Mouse (Mus musculus) neural tube, embryonic 14.5 days (tissue): ENCODE data around the gene Slc22a12. TPM values are rescaled to one million over a fixed set of nuclear protein-coding genes. Genes with fewer than 3 reads are reported as not detected.

ENCODE experiments used
- ATAC-seq: fragments of 200-750 bp; cut with Nextera tagmentation; 2 replicates; pipeline ENCODE4 v1.8.0; 2017; ENCODE audit warnings: low read depth, mild to moderate bottlenecking, moderate TSS enrichment, moderate library complexity
- H3K27ac ChIP-seq: fragments of 300-500 bp; sonication (generic); 2 replicates; pipeline ENCODE4 v1.5.1; 2014; ENCODE audit warnings: low read depth, mild to moderate bottlenecking, control low read depth, low read length, moderate library complexity, mixed read lengths
- H3K27me3 ChIP-seq: fragments of 300-500 bp; sonication (generic); 2 replicates; pipeline ENCODE4 v1.6.1; 2014; ENCODE audit warnings: low read length; ENCODE audit not compliant: control insufficient read depth, insufficient read depth
- H3K36me3 ChIP-seq: fragments of 300-500 bp; sonication (generic); 2 replicates; pipeline ENCODE4 v1.6.1; 2014; ENCODE audit warnings: low read length, mixed read lengths; ENCODE audit not compliant: control insufficient read depth, insufficient read depth
- H3K4me1 ChIP-seq: fragments of 300-500 bp; sonication (generic); 2 replicates; pipeline ENCODE4 v1.6.1; 2014; ENCODE audit warnings: low read length; ENCODE audit not compliant: control insufficient read depth, insufficient read depth
- H3K4me2 ChIP-seq: fragments of 300-500 bp; sonication (generic); 2 replicates; pipeline ENCODE4 v1.6.1; 2014; ENCODE audit warnings: mild to moderate bottlenecking, low read depth, low read length, control low read depth
- H3K4me3 ChIP-seq: fragments of 300-500 bp; sonication (generic); 2 replicates; pipeline ENCODE4 v1.5.1; 2014; ENCODE audit warnings: low read depth, low read length, control low read depth, mixed read lengths
- H3K9ac ChIP-seq: fragments of 300-500 bp; sonication (generic); replicated peaks from 2 replicates; pipeline ENCODE4 v1.6.1; 2014; ENCODE audit warnings: low read depth, mild to moderate bottlenecking, control low read depth, low read length, mixed read lengths
- H3K9me3 ChIP-seq: fragments of 300-500 bp; sonication (generic); 2 replicates; pipeline ENCODE4 v1.6.1; 2016; ENCODE audit warnings: low read length; ENCODE audit not compliant: control insufficient read depth
- WGBS: fragments of 180-500 bp; shearing (Covaris S2); extraction: QIAGEN DNeasy Blood & Tissue Kit; methylation state at CpG from one replicate; pipeline ENCODE4 v1.1.7; 2014; 5-methylcytosine and 5-hydroxymethylcytosine counted together
- polyA plus RNA-seq: library from polyadenylated mRNA; unstranded; fragments of >200 nt; fragmentation: Nextera tagmentation; extraction: Ambion mirVana; gene quantifications from 2 replicates; pipeline ENCODE4 v1.2.1, GENCODE M21; 2014

Gene Slc22a12
- polyA plus RNA-seq, 1 experiment from 2014 or later = 0.11 TPM

GRCm38 (mm10) chr19:6515448-6515847 lies 27.4 kb downstream of the Slc22a12 start:
- H3K27ac ChIP-seq = no peak overlapping the region
- H3K4me2 ChIP-seq = no peak overlapping the region
- no peaks in the 10 kb centered on the region for H3K9me3 ChIP-seq
- no peak overlapping the region for H3K9ac ChIP-seq
- ATAC-seq = no peak
- peaks cover 33% of the 10 kb centered on the region for H3K36me3 ChIP-seq
- WGBS = 65% methylated on average over 5 of the region's 5 CpGs
- no peaks in the 10 kb centered on the region for H3K27me3 ChIP-seq
- H3K4me3 ChIP-seq = no peak overlapping the region
- peaks cover 21% of the 10 kb centered on the region for H3K4me1 ChIP-seq

- H3K4me1 ChIP-seq = peaks cover 21% of the 10 kb centered on the region
- no peak overlapping the region for H3K27ac ChIP-seq
- ATAC-seq = no peak
- H3K4me3 ChIP-seq = no peak overlapping the region
- H3K9me3 ChIP-seq = no peaks in the 10 kb centered on the region
- no peak overlapping the region for H3K4me2 ChIP-seq
- no peak overlapping the region for H3K9ac ChIP-seq
- 62% methylated on average over 6 of the region's 6 CpGs for WGBS
- H3K36me3 ChIP-seq = peaks cover 28% of the 10 kb centered on the region
- no peaks in the 10 kb centered on the region for H3K27me3 ChIP-seq
Measured at GRCm38 (mm10) chr19:6514940-6515339, 27.9 kb downstream of the Slc22a12 start.

GRCm38 (mm10) chr19:6513389-6514139 lies 29.3 kb downstream of the Slc22a12 start:
- Histone ChIP-seq H3K27me3 (no peaks in the 10 kb centered on the region), H3K4me2 (no peak overlapping the region), H3K9me3 (no peaks in the 10 kb centered on the region), H3K9ac (no peak overlapping the region), H3K4me1 (peaks cover 14% of the 10 kb centered on the region), H3K27ac (no peak overlapping the region), H3K4me3 (no peak overlapping the region), H3K36me3 (peaks cover 34% of the 10 kb centered on the region)
- ATAC-seq = no peak
- WGBS = 7% methylated on average over 15 of the region's 15 CpGs

- H3K4me1 ChIP-seq = peaks cover 12% of the 10 kb centered on the region; the same call in 1 of the 2 replicates
- H3K36me3 ChIP-seq = peaks cover 27% of the 10 kb centered on the region
- no peak overlapping the region for H3K9ac ChIP-seq
- no peaks in the 10 kb centered on the region for H3K9me3 ChIP-seq
- H3K4me3 ChIP-seq = no peak overlapping the region
- H3K27me3 ChIP-seq = no peaks in the 10 kb centered on the region
- H3K27ac ChIP-seq = no peak overlapping the region
- no peak for ATAC-seq
- no peak overlapping the region for H3K4me2 ChIP-seq
- 80% methylated on average over 2 of the region's 2 CpGs for WGBS
Measured at GRCm38 (mm10) chr19:6510546-6510945, 32.3 kb downstream of the Slc22a12 start.

GRCm38 (mm10) chr19:6509881-6510280 lies 33.0 kb downstream of the Slc22a12 start:
- H3K4me2 ChIP-seq = no peak overlapping the region
- ATAC-seq = no peak
- no peak overlapping the region for H3K9ac ChIP-seq
- peaks cover 15% of the 10 kb centered on the region for H3K4me1 ChIP-seq
- H3K27ac ChIP-seq = no peak overlapping the region
- H3K36me3 ChIP-seq = peaks cover 31% of the 10 kb centered on the region
- H3K9me3 ChIP-seq = no peaks in the 10 kb centered on the region
- H3K4me3 ChIP-seq = no peak overlapping the region
- 82% methylated on average over 10 of the region's 10 CpGs for WGBS
- no peaks in the 10 kb centered on the region for H3K27me3 ChIP-seq

GRCm38 (mm10) chr19:6507393-6507792 lies 35.4 kb downstream of the Slc22a12 start:
- WGBS = 48% methylated on average over 10 of the region's 10 CpGs

GRCm38 (mm10) chr19:6504656-6505045 lies 38.2 kb downstream of the Slc22a12 start:
- no peaks in the 10 kb centered on the region for H3K9me3 ChIP-seq
- WGBS = 79% methylated on average over 12 of the region's 12 CpGs
- peaks cover 28% of the 10 kb centered on the region for H3K36me3 ChIP-seq
- peaks cover 50% of the 10 kb centered on the region for H3K4me1 ChIP-seq
- H3K27me3 ChIP-seq = no peaks in the 10 kb centered on the region
- H3K4me3 ChIP-seq = no peak overlapping the region
- H3K4me2 ChIP-seq = peak overlapping the region; percentile 77; the same call in 1 of the 2 replicates
- H3K9ac ChIP-seq = no peak overlapping the region
- H3K27ac ChIP-seq = peak overlapping the region; percentile 72; the same call in 1 of the 2 replicates
- no peak for ATAC-seq

More at GRCm38 (mm10) chr19:6507393-6507792, 35.4 kb downstream of the Slc22a12 start:
- Histone ChIP-seq H3K27me3 (no peaks in the 10 kb centered on the region), H3K4me3 (no peak overlapping the region), H3K9me3 (no peaks in the 10 kb centered on the region), H3K4me1 (peaks cover 33% of the 10 kb centered on the region), H3K4me2 (no peak overlapping the region), H3K9ac (no peak overlapping the region; the same call in 1 of the 2 replicates), H3K27ac (peak overlapping the region; percentile 10; the same call in 1 of the 2 replicates), H3K36me3 (peaks cover 30% of the 10 kb centered on the region)
- ATAC-seq = no peak

GRCm38 (mm10) chr19:6503926-6504655 lies 38.7 kb downstream of the Slc22a12 start:
- H3K4me2 ChIP-seq = peak overlapping the region; percentile 77; the same call in 1 of the 2 replicates
- WGBS = 21% methylated on average over 14 of the region's 16 CpGs
- no peak overlapping the region for H3K4me3 ChIP-seq
- peak overlapping the region; percentile 72 for H3K27ac ChIP-seq
- no peak for ATAC-seq
- H3K27me3 ChIP-seq = no peaks in the 10 kb centered on the region
- no peaks in the 10 kb centered on the region for H3K9me3 ChIP-seq
- H3K36me3 ChIP-seq = peaks cover 23% of the 10 kb centered on the region
- no peak overlapping the region; the same call in 1 of the 2 replicates for H3K9ac ChIP-seq
- H3K4me1 ChIP-seq = peaks cover 50% of the 10 kb centered on the region
